Mouse (Mus musculus): ENCODE measurements around the gene Fbxo22.
"Not testable (repeated sequence)": the region's sequence is repeated elsewhere in the genome, so short reads cannot be mapped to it uniquely, and the experiment has no call there.

Fbxo22 gene

GRCm38 (mm10) chr9:55236235-55237165, 27.8 kb downstream of the Fbxo22 start:
- no peak for DNase-seq (ENCODE audit: low read depth)

GRCm38 (mm10) chr9:55240852-55241251, 32.1 kb downstream of the Fbxo22 start:
- no peak for DNase-seq (ENCODE audit: low read depth)

- DNase-seq (ENCODE audit: low read depth) = peak; percentile 57
Measured at GRCm38 (mm10) chr9:55241863-55242685, 33.3 kb downstream of the Fbxo22 start.

GRCm38 (mm10) chr9:55243280-55243679, 34.6 kb downstream of the Fbxo22 start:
- no peak for DNase-seq (ENCODE audit: low read depth)

DNA sequence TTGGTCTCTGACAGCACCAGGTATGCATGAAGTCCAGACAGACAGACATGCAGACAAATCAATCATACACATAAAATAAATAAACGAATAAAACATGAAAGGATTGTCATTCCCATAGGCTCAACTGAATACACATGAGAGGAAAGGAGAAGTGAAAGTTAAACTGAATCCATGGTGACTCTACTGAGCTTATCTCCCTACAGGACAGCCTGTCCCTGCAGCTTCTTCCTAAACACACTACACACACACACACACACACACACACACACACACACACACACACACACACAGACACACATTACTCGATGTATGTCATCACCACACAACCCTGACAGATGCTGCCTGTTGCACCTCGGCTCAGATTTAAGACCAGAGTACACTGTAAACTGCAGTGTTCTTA, 35.4 kb downstream of the Fbxo22 start:
- DNase-seq (ENCODE audit: low read depth) = no peak

GRCm38 (mm10) chr9:55245057-55245750, 36.5 kb downstream of the Fbxo22 start:
- not testable (repeated sequence) for DNase-seq (ENCODE audit: low read depth)

GRCm38 (mm10) chr9:55246440-55246839, 37.7 kb downstream of the Fbxo22 start:
- DNase-seq (ENCODE audit: low read depth) = no peak

GRCm38 (mm10) chr9:55246918-55247317, 38.2 kb downstream of the Fbxo22 start:
- DNase-seq (ENCODE audit: low read depth) = no peak

GRCm38 (mm10) chr9:55248465-55248864, 39.7 kb downstream of the Fbxo22 start:
- no peak for DNase-seq (ENCODE audit: low read depth)

- no peak for DNase-seq (ENCODE audit: low read depth)
Measured at GRCm38 (mm10) chr9:55250595-55251247, 42.0 kb downstream of the Fbxo22 start.

- peak; percentile 34 for DNase-seq (ENCODE audit: low read depth)
Measured at GRCm38 (mm10) chr9:55252097-55252496, 43.4 kb downstream of the Fbxo22 start.

DNA sequence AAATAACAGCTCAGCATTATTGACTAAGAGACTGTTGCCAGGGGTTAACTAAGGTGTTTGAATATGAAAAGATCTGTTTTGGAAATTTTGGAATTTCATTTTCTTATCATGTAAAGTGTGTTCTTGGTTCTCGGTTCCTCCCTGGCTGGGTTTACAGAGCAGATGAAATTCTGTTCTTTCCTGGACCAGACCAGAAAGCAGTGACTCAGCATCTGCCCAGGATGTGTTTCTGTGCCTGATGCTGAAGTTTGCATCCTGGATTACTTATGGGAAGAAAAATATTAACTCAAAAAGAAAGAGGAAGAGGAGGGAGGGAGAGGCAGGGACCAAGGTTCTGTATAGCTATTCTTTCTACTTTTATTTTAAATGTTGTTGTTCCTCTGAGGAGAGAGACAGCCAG, 45.1 kb downstream of the Fbxo22 start:
- DNase-seq (ENCODE audit: low read depth) = no peak

DNA sequence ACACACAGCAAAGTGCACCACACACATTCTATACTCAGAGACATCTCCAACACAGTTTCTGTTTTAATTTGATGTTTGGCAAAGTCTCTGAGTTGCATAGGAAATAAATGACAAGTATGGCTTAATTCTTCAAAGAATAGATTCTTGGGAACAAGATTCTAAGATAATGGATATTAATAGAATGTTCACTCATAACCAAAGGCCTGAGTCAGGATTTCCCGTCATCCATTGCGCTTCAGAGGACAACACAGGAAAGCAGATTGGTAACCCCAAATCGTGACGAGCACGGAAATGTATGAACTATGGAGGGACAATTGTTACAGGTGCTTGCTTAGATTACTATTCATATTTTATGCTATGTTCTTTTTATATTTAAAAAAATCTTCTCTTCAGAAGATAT, 46.3 kb downstream of the Fbxo22 start:
- DNase-seq (ENCODE audit: low read depth) = peak; percentile 14

GRCm38 (mm10) chr9:55255604-55256003, 46.9 kb downstream of the Fbxo22 start:
- no peak for DNase-seq (ENCODE audit: low read depth)

DNA sequence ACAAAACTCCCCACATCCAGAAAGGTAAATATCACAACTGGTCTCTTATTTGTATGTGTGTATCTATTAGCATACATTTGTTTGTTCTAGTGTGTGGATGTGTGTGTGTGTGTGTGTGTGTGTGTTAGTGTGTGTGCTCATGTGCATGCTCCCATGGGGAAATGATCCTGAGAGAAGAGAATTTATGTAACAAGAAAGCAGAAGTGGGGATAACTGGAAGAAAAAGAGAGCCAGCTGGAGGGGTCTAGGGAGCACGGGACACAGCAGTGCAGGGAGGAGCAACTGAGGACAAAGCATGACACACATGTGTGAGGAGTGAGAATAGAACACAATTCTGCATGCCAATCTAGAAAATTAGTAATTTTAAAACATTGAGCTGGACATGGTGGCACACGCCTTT, 48.4 kb downstream of the Fbxo22 start:
- DNase-seq (ENCODE audit: low read depth) = no peak

- no peak for DNase-seq (ENCODE audit: low read depth)
Measured at GRCm38 (mm10) chr9:55259741-55260140, 51.0 kb downstream of the Fbxo22 start.

DNA sequence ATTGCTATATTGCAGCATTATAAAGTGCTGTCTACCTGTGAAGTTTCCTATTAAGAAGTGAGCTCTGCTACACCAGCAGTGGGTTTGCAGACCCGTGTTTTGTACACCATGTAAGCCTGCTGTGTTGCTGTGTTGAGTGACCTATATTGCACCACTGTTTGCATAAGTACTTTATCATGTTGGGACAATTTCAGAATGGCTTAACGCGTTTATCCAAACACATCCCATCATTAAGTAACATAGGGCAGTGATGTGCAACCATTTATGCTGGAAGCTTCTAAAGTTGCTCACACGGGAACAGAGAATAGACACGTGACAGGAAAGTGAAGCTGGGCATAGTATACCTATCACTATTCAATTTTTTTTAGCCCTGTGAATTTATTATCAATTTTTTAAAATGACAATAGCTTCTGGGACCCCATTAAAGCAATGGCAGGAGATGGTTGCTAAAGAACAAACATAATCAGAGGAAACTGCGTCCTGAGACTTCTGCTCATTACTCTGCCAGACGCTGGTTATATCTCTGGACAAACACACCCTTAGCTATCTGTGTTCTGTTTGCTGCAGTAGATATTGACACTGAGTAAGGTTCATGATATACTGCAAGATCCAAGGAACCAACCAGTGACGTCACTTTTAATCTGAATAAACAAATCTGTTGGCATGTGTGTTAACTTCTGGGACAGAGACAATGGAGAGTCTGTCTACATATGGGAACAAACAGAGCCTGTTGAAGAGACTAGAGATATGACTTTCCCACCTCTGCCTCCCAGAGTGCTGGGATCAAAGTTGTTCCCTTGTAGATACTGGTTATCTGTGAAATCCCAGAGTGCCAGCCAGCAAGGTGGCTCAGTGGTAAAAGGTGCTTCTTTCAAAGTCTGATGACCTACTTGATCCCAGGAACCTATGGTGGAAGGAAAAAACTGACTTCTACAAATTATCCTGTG, 55.9 kb downstream of the Fbxo22 start:
- no peak for DNase-seq (ENCODE audit: low read depth)

GRCm38 (mm10) chr9:55271960-55272560, 63.3 kb downstream of the Fbxo22 start:
- DNase-seq (ENCODE audit: low read depth) = no peak

DNA sequence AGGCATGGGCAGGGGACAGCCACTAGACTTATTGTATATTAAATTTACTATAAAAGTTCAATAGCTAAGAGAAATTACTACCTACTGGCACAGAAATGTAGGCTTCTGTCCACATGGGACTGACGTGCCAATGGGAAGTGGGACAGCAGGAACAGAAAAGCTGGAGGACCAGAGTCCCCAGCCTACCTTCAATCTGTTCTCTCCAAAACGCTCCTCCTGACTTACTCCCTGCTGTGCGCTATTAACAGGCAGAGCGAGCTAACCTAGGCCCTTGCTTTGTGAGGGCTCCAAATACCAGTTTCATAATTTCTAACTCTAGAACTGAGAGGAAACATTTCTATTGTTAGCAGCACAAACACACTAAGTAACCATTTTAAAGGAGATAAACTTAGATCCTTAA, 65.2 kb downstream of the Fbxo22 start:
- no peak for DNase-seq (ENCODE audit: low read depth)

Data from induced T-regulatory cell, adult 2 months (primary cell).